Mouse (Mus musculus) megakaryocyte progenitor cell, adult 5-6 weeks (primary cell): ENCODE data around the gene Ercc6. TPM values are rescaled to one million over a fixed set of nuclear protein-coding genes. Genes with fewer than 3 reads are reported as not detected.

Experiments used
- ATAC-seq: replicated peaks from 2 replicates; pipeline ENCODE4 v1.8.0; 2016; ENCODE audit warnings: mild to moderate bottlenecking, moderate TSS enrichment, inconsistent platforms; ENCODE audit not compliant: poor library complexity
- total RNA-seq, 2 experiments: library from RNA; stranded (forward) in 1 of 2; stranded (reverse) in 1 of 2; fragments of 157-497, 149-512 nt in 1 of 2; fragments of 200-1000 nt in 1 of 2; gene quantifications; 2 replicates each; pipeline versions ENCODE4 v1.2.3 to v1.2.4; 2015 to 2017

Ercc6 gene
- total RNA-seq (2015) (18.2 and 21.2 TPM in 2 replicates), total RNA-seq (2017) (19.9 and 27.7 TPM in 2 replicates)

DNA sequence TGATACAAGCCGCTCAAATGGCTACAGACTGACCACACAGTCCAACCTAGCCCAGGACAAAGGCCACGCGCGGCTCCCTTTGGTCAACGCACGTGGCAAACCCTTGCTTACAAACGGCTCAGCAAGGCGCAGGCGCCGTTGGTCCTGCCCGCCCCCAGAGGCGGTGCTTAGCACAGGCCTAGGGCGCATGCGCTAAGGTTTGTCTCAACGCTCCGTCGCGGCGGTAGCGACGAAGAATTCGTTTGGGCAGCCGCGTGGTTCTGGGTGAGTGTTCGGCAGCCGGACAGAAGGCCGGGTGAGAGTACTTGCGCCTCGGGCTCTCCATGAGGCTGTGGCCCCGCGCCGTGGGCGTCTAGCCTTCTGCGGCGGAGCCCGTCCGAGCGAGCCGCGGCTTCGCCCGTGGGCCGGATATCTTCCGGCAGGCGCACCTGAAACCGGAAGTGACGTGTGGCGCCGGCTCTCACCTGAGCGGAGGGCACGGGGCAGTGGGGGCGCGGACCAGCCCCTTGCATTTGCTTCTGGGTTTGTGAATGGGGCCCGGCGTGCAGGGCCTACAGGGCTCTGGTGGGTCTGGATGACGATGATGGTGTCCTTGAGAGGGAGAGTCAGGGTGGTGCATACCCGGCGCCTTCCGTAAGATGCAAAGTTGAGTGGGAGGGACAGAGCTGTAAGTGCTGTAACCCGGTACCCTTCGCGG, at the start of gene Ercc6:
TSS of gene Ercc6 (plus strand) at position 186 of the 697 bp plus-strand sequence.
- ATAC-seq: peak; percentile 77

DNA sequence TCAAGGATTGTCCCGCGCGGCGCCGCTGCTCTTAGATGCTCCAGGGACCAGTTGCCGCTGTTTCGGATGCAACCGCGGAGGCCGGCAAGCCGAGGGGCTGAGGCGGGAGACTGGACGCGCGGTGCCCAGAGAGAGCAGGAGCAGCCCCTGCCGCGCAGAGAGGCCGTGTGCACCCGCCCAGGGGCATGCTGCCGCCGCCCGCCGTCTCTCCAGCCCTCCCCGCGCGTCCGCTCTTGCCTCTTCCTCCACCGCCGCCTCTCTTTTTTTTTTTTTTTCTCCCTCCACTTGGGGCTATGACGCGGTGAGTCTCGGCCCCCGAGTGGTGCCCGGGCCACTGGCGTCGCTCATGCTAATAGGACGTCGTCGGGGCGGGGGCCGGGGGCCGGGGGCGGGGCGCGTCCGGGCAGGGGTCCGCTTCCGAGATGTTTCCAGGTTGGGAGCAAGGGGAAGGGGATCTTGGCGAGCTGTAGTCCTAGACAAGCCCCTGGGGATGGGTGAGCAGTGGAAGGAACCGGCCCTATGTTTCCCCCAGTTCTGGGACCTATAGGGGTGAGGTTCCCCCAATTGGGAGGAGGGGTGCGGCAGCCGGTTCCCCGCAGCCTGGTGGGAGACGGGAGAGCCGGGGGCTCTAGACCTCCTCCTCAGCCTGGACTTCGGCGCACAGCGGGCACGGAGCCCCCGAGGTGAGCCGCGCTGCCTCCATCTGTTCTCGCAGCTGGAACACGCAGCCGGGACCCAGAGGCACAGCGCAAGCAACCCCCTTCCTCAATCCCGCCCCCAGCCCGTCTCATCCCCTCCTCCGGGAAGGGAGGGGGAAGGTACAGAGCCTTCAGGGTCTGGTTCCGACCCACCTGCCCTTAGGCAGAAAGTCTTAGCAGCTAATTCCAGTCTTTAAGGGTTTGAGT, 48.5 kb upstream of the Ercc6 start, which contains the start of gene Slc18a3:
TSS of gene Slc18a3 (minus strand) at position 250 of the 905 bp plus-strand sequence.
- ATAC-seq: no peak

DNA sequence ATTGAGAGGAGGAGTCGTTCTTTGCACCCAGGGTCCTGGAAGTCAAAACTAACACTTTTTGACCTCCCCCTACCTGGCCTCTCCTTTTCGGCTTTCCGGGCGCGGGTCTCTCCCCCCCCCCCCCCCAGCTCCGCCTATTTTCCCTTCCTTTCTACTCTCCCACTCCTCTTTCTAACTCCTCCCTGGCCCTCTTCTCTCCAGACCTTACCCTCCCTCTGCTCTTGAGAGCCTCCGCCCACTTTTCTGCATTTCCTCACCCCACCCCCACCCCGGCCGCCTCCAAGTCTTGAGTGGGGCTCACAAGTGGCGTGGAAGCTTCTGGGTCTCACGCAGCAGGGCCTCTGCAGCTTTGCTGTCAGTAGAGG, 47.8 kb upstream of the Ercc6 start:
- ATAC-seq: no peak

DNA sequence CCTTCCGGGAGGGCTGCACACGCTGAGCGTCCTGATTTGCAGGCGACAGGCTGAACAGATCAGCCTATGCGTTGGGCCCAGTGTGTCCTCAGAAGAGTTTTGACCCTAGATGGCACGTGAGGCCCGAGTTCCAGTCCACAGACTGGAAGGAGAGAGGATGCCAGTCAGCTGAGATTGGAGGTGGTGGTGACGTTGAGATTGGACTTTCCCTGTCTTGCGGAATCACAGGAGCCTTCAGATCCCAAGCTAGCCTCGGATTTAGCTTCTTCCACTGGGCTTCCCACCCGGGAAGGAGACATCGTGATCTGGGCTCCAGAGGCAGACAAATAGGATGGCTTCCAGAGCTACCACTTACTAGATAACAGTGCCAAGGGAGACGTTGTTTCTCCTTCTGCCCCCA, 47.4 kb upstream of the Ercc6 start, which contains the start of gene Chat:
TSS of gene Chat (minus strand) at position 101 of the 400 bp plus-strand sequence.
- ATAC-seq: no peak

DNA sequence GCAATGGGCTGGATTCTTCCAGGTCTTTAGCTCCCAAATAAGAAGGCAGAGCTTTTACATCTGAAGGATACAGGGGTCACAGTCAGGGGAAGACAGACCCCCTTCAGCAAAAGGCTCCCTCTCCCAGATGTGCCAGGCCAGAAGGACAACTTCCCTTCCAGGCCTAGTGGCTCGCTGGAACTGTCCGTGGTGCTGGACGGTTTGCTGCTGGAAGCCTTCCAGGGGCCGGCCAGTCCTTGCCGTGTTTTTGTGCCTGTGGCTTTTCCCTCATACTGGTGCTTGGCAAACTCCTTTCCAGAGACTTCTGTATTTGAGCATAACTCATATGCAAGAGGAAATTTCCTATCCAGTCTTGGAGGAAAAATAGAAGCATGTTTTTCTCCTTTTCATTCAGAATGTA, 45.7 kb upstream of the Ercc6 start:
- peak; percentile 54; the same call in 1 of the 2 replicates for ATAC-seq

DNA sequence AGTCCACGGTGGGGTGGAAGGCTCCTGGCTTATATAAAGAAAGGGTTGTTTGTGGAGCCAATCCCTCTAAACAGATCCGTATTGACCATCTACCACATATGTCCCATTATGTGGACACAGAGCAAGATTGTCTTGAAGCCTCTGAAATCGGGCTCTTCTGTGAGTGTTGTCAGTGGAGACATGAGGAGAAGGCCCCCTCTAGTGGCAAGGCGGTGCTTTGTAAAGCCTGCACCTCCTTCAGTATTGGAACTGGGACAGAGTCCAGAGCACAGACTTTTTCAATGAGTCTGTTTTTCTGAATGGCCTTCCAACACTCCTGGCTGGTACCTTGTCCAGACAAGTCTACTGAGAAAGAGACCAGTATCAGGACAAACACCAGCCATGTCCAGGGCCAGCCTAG, 40.3 kb upstream of the Ercc6 start:
- peak; percentile 64 for ATAC-seq

DNA sequence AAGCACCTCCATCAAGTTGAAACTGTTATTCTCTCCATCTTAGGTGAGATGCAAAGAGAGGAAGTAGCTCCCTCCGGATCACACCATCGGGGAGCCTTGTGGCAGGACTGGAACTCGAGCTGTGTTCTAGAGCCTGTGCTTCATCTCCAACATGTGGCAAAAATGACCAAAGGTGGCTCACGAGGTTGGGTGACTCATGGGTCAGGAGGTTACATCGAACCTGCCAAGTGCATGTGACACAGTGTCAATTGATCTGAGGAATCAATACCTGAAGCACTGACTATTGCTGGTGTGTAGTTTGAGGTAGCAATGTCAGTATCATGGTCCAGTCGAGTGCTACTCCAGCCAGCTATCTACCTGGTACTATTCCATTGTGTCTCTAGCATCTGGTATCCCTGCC, 36.8 kb upstream of the Ercc6 start:
- ATAC-seq: no peak

DNA sequence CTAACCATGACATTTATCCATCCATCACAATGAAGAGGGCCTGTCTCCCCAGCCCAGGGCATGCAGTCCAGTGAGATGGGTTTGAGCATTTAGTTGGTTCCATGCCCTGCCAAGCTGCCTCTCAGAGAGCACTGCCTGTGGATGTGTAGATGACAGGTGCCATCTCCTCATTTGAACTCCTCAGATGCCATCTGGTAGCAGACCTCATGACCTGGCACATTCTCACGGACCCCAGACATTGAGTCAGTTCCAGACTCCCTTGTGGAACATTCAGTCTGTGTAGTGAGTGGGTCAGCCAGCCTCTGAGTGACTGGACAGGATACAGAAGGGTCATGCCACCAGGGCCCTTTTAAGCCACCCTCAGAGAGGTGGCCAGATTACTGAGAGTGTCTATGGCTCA, 35.7 kb upstream of the Ercc6 start:
- no peak for ATAC-seq

DNA sequence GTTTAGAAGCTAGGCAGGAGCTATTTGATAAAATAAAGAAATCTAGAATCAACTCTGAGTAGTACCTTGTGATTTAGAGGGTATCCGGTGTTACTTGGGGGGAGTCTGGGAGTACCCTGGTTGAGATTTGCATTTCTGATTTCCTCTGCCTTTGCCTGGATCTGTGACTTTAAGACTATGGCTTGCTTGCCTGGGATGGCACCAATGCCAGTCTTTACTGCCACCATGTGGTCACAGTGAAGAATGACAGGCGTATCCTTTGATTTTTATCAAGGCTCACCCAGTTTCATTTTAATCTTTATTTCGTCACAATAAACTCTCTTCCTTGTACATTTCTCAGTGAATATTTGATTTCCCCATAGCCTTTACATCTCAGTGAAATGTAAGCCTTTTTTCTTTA, 31.3 kb upstream of the Ercc6 start:
- ATAC-seq: peak; percentile 84

DNA sequence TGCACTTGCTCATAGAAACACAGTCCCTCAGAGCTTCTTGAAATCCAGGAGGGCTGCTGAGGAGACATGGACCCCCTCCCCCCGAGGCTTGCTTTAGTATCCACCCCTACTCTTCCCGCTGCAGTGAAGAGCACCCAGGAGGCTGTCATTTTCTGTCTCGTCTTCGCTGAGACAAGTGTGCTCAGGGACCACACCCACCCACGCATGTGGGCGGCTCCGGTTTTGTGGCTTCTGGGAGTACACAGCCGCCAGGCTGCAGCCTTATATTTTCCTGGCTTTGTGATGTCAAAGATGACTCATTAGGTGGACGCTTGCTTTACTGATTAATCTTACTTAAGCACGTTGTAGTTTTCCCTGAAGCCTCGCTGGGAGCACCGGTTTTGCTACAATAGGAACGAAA, 20.8 kb upstream of the Ercc6 start:
- peak; percentile 83 for ATAC-seq

DNA sequence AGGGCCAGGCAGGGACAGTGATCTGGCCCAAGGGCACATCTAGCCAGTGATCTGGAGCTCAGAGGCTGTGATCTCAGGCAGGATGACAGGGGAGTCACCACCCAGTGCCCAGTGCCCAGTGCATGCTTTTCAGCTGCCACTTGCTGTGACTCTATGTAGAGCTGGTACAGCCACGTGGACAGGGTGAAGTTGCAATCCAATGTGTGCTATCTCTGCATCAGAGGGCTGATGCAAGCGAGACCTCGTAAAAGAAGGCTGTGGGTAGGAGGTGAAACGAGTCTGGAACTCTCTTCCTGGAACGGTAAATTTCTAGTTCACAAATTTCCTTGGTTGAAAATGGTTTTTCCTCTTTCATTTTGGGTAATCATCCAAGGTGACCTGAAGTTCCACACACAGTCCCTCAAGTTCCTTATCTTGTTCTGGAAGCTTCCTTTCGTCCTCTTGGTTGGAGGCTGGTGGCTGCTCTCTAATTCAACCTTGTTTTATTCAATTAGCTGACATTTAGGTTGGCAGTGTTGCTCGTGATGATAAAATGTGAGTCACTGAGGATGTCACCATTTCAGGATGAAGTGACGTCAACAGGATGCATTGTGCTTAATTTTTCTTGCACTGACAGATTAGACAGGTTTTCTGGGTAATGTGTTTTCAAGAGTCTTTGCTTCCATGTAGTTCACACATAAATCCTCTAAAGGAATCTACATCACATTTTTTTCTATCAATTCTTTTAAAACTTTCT, 17.0 kb upstream of the Ercc6 start:
- no peak for ATAC-seq

DNA sequence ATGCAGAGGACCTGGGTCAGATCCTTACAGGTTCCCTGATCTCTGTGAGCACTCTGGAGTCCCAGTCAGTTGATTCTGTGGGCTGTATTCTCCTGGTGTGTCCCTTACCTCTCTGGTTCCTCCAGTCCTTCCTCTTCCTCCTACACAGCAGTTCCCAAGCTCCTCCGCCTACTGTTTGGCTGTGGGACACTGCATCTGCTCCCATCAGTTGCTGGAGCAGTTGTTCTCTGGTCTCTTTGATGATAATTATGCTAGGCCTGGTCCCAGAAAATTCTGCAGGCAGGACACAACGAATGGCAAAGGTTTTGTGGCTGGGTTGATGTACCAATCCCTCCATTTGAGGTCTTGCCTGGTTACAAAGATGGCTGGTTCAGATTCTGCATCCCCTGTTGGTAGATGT, 12.0 kb upstream of the Ercc6 start:
- no peak for ATAC-seq

DNA sequence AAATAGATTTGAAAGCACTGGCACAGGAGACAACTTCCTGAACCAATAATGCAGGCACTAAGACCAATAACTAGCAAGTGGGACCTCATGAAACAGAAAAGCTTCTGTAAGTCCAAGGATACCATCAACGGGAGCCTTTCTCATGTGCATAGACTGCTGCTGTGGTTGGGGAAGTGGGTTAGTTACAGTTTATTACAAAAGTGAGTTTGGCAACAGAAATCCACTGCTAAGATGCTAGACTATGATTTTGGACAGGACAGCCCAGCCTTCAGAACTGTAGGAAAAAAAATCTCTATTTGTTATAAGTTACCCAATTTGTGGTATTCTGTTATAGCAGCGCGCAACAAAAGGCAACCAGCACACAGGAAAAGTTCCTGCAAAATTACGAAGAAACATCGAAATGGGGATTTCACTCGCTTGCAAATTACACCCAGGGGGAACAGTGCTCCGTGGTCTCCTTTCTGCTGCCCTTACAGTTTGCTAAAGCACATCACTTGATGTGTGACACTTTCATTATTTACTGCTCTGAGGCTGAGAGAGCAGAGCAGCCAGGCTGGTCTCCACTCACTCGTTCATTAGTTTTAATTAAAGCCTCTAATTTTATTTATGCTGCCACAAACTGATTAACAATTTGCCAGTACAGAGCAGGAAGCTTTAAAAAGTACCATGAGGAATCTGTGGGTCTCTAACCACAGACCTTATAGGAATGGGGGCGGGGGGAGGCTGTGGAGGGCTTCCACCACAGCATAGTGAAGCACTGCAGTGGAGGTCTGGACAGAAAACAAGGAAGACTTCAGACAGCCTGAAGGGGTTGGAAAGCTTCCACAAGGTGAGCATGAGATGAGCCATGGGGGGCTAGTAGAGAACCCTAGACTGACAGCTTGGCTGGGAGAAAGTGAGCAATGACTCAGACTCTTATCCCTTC, 10.3 kb upstream of the Ercc6 start:
- peak; percentile 80 for ATAC-seq

DNA sequence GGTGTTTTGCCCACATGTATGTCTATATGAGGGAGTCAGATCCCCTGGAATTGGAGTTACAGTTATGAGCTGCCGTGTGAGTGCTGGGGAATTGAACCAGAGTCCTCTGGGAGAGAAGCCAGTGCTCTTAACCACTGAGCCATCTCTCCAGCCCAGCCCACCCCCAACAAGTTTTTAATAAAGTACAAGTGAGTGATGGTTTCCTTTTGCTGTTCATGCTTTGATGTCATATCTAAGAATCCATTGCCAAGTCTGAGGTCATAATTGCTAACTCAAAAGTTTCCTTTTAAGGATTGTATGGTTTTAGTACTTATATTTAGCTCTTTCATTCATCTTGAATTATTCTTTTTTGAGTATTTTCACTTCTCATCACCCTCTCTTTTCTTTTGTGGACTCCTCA, 9.4 kb upstream of the Ercc6 start:
- no peak for ATAC-seq

DNA sequence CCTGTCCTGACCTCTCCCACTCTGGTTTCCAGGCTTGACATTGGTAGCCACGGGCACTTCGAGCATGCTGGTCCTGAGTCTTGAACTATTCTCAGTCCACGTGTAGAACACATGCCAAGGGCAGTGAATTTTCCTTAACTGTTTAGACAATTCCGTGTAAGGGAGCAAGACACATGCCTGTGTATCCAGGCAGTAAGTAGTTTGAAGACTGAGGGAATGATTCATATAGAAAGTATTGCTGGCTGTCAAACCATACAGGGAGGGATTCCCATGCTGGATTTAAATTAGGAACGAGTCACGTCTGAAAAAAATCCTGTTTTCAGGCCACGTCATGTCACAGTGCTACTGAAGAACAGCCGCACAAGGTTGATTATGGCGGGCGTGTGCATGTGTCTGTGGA, 7.0 kb upstream of the Ercc6 start:
- no peak for ATAC-seq

DNA sequence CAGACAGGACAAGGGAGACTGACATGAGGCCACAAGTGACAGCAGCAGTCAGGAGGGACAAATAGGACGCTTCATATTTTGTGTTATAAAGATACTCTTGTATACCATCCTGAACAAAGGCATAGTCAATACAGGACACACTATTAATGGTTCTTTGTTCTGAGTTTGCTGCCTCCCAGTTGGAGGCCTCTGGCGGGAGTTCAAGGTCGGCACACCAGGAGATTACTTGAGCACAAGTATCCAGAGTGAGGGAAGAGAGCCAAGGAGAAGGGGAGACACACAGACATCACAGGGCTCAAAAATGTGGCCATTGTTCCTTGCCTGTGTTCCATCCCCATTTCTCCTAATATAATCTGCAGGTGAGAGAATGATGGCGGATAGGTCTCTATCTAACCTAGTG, 6.1 kb upstream of the Ercc6 start:
- no peak for ATAC-seq

DNA sequence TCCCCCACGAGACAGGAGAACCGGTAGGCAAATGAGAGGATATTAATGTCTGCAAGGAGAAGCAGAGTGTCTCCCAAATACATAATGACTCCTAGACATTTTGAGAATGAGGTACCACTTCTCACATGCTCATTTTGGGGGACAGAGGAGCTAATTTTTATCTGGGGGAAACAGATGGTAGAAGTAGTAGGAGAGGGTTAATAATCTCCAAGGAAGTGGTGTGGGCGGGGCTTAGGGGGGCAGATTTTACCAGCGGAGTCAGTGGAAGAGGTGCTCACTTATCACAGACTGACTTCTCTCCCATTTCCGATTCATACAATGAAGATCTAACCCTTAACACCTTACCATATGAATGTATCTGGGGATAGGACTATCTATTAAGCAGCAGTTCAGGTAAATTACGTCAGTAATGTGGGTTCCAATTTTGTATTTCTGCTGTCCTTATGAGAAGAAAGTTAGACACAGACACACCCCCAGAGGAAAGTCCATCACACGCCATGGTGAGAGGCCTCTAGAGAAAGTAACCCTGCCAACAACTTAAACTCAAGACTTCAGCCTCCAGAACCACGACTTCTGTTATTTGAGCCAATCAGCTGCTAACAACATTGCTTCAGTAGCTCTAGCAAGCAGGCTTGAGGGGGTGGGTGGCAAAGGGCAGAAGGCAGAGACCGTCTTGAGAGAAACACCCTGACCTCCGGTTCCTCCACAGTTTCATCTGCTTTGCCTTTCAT, 5.1 kb upstream of the Ercc6 start:
- ATAC-seq: peak; percentile 67

DNA sequence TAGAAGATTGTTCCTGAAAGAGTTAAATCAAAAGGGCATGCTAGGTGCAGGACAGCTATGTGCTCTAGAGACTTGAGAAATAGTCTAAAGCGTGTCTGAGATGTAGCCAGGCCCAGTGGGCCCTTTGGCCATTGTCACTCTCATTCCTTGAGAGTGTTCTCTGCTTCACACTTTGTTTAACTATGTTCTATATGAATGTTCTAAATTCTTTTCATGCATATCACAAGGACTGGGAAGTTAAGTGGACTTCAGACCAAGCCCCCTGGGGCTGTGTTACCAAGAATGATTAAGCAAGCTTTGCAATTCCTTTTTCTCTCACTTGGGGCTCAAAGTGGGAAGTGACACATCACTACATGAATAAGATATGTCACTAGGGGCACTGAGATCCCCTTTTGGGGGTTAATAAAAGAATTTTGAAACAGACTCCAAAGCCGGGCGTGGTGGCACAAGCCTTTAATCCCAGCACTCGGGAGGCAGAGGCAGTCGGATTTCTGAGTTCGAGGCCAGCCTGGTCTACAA, 3.8 kb upstream of the Ercc6 start:
- peak; percentile 55 for ATAC-seq

DNA sequence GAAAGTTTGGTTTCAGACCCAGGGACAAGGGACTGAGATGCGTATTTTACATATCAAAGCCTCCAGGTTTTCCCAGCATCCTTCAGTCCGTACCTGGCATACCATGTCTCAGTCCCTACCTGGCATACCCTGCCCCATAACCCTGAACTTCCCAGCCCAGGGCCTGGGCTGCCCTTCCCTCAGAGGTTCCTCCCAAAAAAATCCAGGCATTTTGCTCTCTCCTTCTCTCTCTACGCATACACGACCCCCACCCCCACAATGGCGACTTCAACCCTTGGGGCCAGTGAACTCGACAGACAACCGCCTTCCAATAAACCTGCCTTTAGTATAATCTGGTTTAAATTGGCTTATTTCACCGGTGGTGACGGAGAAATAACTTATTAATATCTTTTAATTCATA, 409 bp upstream of the Ercc6 start:
- ATAC-seq: no peak
